Mouse (Mus musculus) cerebellum, adult (tissue): ENCODE measurements around the gene Capn5.

ENCODE experiments used
- ATAC-seq: cut with Nextera tagmentation; 2 replicates; pipeline ENCODE4 v1.9.2; 2017; ENCODE audit warnings: mild to moderate bottlenecking, moderate library complexity, mixed read lengths; ENCODE audit not compliant: insufficient number of reproducible peaks, low FRiP score, low TSS enrichment

Capn5 gene

DNA sequence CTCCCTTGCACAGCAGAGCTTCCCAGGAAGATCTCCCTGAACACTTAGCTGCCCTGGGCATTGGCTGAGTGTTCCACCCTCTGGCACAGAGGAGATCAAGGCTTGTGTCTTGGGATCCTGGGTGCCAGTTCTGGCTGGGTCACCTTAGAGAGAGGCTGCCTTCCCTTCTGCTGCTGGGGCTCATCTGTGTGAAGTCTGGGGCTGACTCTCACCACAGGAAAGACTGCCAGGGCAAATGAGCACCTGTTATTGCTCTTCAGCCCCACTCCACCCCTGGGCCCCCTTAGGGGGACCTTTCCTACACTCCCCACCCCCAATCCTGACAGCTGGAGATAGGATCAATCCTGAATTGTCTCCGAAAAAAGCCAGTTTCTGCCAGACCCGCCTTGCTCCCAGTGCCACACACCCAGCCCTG is 996 bp downstream of the Capn5 start:
- no peak for ATAC-seq

DNA sequence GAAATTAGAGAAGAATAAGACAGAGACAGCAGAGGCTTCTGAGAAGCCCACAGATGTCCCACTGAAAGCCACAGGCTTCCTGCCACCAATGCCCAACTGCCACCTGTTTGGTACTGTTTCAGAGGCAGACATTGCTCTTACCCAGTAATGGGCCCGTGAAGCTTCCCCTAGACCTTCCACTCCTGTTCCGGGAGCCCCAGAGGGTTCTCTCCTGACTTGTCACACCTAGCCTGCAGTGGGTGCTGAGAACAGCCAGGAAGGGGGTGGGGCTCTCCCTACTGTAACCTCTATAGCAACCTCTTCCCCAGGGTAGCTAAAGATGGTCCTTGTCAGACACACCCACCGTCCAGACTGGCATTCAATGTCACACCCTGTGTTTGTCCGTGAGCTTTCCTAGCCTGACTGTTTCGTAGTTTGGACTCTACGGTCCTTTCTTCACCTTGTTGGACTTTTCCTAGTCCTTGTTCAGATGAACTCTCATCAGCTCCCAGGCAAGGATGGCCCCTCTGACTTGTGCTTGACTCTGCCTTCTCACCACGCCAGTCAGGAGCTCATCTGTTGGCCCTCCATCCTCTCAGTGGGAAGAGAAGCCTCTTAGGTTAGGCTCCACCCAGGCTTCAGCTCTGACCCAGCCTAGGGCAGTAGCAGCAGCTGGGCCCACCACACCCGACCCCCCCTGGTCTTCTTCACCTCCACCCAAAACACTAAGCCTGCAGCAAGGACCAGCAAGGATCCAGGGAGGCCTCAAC is 1.6 kb downstream of the Capn5 start:
- no peak for ATAC-seq

DNA sequence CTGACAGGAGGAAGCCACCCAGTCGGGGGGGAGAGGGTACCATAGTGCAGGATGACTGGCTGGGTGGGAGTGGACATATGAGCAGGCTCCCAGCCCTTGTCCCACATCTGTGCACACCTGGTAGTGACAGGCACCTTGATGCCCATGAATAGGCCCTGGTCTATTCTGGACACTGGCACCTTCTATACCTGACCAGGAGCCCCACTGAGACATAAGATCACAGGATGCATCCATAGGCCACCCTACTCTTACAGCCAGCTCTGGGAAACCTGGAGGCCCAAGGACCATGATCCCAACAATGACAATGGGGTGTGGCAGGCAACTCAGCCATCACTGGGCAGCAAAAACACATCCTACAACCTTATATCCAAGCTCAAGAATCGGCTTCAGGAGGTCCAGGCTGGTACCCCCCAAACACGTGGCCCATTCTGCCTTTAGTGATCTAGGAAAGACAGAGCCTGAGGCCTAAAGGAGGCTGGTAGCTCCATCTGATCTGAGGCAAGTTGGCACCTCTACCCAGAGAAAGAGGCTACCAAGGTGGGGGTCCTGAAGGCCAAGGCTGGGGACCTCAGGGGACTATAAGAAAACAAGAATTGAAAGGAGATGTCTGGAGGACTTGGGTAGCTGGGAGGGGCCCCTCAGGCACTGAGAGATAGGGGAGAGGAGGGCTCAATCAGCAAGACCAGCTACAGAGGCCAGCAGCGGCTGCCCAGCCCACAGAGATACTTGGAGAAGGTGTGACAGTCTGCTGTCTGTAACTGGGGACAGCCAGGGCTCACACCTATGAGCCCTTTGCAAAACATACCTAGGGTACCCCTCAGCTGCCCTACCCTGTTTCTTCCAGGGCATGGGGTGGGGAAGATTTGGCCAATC is 3.0 kb downstream of the Capn5 start:
- no peak for ATAC-seq

DNA sequence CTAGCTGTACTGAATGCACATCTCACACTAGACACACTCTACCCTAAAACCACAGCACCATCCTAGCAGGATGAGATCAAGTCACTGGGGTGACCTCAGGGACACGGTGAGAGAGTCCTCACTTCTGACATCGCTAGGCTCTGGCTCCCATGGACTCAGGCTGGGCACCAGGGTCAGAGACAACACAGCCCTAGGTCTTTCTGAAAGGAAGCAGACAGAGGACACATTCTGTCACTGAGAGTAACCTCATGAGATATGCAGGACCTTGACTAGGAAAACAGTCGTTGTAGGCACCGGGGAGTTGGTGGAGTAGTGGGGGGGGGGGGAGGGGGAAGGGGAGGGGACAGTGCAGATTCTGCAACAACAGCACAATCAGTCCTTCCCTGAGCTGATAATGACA is 4.7 kb downstream of the Capn5 start:
- ATAC-seq: no peak

DNA sequence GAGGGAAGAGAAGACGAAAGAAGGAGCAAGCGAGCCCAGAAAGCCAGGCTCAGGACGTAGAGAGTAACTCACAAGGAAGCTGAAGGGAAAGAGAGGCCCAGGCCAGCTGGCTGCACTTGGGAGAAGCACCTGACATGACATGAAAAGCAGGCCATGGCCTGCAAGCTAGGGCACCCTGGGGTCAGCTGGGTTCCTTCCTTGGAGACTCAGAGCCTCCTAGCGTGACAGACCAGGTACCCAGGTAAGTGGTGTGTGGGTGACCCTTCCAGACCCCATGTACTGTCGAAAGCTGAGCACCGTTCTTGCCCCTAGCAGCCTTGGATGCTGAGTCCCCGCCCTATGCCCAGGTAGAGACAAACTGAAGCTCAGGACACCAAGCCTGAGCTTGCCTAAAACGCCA is 5.4 kb downstream of the Capn5 start:
- no peak for ATAC-seq

DNA sequence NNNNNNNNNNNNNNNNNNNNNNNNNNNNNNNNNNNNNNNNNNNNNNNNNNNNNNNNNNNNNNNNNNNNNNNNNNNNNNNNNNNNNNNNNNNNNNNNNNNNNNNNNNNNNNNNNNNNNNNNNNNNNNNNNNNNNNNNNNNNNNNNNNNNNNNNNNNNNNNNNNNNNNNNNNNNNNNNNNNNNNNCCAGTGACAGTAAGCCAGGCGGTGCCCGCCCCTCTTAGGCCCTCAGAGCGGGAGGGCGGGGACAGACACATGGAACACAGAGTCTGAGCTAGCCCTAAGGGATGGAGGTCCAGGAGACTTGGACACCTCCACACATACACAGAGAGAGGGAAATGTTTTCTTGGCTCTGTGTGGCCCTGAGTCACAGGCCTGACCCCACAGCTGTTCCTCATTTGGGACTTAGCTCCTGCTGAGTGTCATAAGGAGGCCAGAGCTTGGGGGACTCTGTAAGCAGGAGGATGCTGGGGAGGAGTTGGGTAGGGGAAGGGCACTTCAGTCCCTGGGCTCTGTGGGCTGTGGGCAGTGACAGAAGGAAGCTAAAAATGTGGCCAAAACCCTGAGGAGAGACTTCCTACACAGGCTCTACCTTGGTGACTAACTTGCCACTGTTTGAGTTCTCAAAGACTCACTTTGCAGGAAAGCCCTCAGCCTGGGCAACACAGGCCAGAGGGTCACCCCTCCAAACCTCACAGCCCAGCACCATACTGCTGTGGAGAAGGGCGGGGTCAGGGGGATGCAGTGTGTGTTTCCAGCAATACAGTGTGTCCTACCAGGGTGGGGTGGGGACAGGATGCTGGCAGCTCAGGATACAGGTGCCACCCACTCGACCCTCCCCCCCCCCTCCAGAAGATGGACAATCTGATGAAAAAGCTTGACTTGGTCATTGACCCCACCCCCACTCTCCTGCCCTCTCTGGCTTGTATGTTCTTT is 6.7 kb downstream of the Capn5 start:
- ATAC-seq: no peak

DNA sequence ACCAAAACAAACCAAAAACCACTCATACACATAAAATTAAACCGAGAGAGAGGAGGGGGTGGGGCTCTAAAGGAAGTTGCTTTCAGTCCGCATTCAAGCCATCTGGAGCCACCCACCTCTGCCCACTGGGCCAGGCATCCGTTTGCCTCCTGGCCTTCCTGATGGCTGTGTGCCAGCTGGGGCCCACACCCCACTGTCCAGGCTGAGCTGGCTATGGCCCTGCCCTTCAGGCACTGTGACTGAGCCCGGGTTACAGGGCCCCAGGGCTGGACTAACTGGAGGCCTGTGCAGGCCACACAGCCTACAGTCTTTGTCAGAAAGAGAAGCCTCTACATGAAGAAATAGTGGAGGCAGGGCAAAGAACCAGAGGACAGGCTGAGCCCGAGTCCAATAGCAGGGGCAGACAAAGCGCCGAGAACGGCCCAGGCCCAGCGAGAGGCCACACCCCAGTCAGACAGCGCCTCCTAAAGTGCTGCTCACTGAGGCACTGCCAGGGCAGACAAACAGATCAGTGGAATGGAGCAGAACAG is 13.0 kb downstream of the Capn5 start:
- ATAC-seq: no peak

DNA sequence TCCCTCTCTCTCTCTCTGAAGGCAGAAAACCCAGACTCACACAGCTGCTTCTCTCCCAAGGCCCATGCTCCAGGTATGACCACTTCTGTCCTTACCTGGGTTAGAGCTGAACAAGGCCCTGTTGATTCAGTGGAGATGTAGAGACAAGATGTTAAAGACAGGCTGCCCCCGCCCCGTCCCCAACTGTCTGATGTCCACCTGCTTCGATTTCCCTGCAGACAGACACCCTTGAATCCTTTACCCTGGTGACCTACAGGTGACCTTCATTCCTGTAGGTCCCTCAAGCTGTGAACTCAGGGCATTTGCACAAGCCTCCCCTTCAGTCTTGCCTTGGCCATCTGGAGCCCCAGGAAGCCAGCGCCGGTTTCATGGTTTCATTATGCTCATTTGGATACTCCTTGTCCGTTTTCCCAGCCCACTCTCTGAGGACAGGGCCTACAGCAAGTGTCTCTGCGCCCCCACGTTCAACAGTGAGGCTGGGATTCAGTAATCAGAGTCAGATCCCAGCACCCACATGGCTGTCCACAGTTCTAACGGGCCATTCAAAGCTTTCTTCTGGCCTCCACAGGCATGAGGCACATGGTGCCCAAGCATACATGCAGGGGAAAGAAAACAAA is 13.6 kb downstream of the Capn5 start:
- no peak for ATAC-seq

DNA sequence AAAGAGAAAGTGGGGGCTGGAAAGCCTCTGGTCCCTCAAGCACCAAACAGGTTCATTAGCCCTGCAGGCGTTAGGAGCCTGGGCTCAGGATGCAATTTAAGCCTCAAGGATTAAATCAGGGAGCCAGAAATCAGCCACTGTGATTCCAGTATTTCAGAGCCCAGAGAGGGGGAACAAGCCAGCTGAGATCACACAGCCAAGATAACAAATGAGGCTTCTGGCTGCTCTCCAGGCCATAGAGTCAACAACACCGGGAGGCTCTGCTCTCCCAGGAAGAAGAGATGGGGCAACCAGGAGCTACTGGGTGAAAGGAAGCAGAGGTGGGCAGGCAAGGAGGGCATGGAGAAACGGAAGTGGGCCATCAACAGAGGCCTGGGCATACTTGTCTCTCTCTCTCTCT is 14.4 kb downstream of the Capn5 start:
- ATAC-seq: no peak

DNA sequence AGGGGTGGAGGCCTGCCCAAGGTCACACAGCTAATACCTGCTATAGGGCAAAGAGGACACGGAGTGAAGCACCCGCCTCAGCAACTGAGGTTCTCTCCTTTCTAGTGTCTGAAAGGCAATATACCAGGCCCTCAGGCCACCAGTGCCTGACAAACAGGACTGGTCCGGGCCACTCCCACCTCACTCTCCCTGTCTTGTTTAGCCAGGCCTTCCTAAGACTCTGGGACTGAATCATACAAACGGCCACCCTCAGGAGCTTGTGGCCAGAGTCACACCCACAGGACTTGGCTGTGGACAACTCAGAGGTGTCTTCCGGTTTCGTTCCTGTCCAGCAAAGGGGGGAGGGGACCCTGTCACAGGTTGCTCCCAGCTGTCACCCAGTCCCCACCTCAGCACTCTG is 15.8 kb downstream of the Capn5 start:
- no peak for ATAC-seq

DNA sequence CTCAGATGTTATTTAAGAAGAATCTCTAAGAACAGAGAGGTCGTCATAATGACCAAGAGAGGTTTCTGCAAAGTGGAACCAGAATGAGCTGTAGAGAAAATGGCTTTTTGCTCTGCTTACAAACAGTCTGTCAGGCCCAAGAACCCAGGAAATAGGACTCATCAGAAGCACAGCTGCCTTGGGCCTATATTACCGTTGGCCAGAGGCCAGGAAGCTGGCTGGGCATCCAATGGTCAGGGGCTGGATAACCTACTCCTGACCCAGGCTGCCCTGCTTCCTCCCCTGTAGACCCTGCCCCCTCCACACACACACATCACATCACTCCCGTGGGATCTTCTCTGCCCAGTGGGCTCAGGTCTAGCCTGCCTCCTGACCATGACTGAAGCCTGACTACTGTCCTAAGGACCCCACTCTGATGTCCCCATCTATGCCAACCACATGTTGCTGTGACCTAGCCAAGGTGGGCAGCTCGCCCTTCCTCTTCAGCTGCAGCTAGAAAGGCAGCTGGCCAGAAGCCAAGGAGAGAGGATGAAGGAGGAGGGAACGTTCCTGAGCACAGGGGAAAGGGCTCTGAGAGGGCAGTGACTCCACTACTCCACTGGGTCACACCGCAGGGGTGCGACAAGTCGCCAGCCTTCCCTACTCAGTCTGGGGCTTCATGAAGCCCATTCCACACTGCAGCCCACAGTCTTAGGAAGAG is 17.9 kb downstream of the Capn5 start:
- ATAC-seq: no peak

DNA sequence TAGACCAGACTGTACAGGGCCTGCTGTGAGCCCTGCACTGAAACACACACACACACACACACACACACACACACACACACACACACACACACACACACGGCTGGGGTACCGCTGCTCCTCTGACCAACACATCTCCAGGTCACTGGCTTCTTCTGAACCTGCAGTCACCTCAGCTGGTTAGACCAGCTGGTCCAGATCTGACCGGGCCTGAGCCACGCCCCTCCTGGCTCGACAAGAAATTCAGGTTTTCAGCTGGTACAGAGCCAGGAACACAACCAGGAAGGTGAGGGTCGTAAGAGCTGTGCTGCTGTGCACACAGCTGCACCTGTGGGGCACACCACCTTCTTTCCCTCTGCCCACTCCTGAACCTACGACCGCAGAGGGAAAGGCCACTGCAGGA is 19.6 kb downstream of the Capn5 start:
- no peak for ATAC-seq

DNA sequence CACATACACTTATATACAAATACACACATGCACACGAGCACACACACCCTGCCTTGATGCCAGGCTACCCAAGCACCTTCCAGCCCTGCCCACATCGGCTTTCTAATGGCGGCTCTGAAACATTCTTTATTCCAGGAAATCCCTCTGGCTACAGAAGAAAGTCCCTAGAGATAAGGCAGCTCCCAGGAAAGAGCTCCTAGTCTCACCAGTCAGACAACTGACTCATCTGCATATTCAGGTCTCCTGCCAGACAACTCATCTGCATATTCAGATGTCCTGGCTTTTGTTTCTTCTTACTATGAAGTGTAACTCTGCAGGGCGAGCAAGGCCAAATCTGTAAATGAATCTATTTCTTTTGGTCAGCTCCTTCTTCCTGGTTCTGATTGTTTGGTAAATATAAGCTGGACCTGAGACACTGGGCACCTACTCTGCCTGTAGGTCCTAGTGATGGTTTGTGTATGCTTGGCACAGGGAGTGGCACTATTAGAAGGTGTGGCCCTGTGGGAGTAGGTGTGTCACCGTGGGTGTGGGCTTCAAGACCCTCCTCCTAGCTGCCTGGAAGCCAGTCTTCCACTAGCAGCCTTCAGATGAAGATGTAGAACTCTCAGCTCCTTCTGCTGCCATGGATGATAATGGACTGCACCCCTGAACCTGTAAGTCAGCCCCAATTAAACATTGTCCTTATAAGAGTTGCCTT is 20.3 kb downstream of the Capn5 start:
- ATAC-seq: no peak

DNA sequence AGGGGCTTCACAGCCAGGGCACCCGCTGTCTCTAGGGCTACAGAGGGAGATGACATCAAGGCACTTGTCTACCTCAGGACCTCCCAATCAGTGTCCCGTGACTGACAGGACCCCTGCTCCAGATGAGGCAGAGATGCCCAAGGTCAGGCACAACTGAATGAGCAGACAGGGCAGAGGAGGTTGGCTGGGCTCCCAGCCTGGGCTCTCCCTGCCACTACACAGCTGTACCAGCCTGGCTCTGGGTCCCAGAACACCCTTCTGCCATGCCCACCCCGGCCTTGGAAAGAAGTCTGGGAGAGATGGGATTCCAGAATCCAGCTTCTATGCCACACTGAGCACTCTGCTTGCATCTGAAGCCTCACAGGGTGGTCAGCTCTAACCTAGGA is 21.8 kb downstream of the Capn5 start:
- ATAC-seq: no peak

DNA sequence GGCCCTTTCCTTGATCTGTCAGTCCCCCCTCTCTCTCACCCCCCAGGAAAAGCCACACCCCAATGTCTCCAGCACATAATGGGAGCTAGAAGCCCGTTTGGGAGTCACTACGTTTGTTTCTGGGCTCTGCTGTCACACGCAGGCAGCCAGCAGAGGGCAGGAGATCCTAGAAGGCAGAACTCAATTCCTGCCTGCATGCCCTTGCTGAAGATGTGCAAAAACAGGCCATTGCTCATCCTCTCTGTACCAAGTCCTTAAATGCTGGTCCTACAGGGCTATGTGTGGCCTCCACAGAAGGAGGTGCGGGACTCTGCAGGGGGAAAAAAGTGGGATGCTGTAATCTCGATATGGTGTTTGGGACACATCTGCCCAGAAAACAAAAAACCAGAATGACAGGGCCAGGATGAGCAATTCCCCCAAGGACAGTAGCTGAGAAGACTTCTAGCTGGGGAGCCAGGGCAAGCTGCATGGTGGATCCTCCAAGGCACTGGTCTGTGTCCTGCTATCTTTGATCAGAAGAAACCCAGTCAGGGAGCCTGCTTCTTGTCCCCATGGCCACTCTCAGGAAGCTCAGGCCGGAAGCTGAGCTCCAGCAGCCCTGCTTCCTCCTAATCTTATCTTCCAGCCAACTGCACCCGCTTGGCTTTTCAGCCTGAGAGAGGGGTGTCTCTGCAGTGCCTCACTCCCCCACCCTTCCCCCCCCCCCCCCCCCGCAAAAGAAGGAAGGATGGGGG is 22.4 kb downstream of the Capn5 start:
- ATAC-seq: no peak

DNA sequence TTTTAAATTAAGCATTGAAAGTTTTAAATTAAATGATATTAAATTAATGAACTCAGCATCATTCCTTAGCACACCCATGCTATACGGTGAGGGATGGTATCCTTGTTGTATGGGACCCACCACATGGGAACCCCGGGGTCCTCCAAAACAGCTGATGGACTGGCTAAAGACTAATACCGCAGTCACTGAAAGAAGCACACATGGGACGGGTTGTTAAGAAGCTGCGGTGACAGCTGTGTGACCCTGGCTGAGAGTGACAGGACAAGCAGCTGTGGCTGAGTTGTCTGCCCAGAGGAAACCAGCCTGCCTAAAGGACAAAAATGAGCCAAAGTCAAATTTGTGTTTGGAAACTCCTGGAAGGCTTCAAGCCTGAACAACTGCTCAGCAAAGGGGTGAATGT is 24.2 kb downstream of the Capn5 start:
- ATAC-seq: no peak

DNA sequence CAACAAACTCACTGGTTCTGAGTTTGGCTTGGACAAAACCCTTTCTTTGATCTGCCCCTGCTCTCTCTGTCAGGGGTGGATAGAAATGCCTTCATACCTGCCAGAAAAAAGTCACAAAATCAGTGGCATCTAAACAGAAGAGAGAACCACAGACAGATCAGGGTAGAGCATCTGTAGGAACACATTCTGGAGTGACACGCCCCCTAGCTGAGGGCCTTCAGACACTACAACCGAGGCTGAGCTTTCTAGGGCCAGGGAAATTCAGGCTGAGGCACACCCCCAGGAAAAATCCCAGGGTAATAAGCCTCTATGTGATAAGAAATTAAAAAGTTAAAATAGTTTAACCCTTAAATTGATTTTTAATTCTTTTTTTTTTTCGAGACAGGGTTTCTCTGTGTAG is 24.7 kb downstream of the Capn5 start:
- no peak for ATAC-seq

DNA sequence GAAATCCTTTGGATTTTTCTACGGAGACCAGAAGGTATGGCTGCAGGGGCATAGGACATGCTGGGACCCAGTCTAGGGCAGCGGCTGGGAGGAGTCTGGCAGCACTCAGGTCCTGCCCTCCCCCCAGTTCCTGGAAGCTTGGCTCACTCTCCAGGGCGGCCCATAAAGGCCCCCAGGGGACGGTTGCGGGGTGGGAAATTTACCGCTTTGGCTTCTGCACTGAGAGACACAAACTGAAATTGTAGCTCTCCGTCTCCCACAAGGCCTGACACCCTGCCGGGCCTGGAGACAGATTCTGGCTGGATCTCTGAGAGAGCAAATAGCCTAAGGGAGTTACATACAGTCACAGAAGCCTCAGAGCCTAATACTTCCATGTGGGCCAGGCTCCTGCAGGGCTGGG is 25.7 kb downstream of the Capn5 start:
- no peak for ATAC-seq
